Mouse (Mus musculus): Measurements from ENCODE around the gene Klf12. TPM values are rescaled to one million over a fixed set of nuclear protein-coding genes. Genes with fewer than 3 reads are reported as not detected.

Gene Klf12
- 39.7 and 40.7 TPM in 2 replicates for polyA plus RNA-seq (2014; fragmentation: Nextera tagmentation; extraction: Ambion mirVana)

- Histone ChIP-seq H3K27ac (ENCODE audit: low read depth, low read length) (peak within 1 kb of the TSS; percentile 94), H3K9me3 (ENCODE audit: control insufficient read depth, low read length) (no peaks in the 10 kb centered on the region; the same call in 1 of the 2 replicates), H3K36me3 (ENCODE audit: control insufficient read depth, insufficient read depth, low read length) (no peaks in the 10 kb centered on the region), H3K9ac (ENCODE audit: low read length) (peak within 1 kb of the TSS; percentile 85), H3K4me3 (ENCODE audit: low read depth, low read length) (peak within 1 kb of the TSS; percentile 42), H3K4me2 (ENCODE audit: low read depth, low read length, severe bottlenecking) (peak within 1 kb of the TSS; percentile 92), H3K4me1 (replicated peaks; ENCODE audit: control insufficient read depth, insufficient read depth, low read length) (peaks cover 6% of the 10 kb centered on the region), H3K27me3 (ENCODE audit: control insufficient read depth, insufficient read depth, low read length) (no peaks in the 10 kb centered on the region)
- peak; percentile 96 for DNase-seq (ENCODE audit: low spot score)
- ATAC-seq (replicated peaks; ENCODE audit: low FRiP score), result peak; percentile 86
- WGBS, result under 1% methylated on average over 36 of the region's 40 CpGs
These were observed at the start of gene Klf12 for GRCm38 (mm10) chr14:100284119-100284860. TSS of gene Klf12 (minus strand) at chr14:100284679.

- 87% methylated on average over 2 of the region's 2 CpGs for WGBS
- DNase-seq (ENCODE audit: low spot score), result no peak
These were observed 48.9 kb upstream of the Klf12 start for GRCm38 (mm10) chr14:100333369-100333768.

GRCm38 (mm10) chr14:100328602-100329276 lies 44.3 kb upstream of the Klf12 start:
- H3K27ac ChIP-seq (ENCODE audit: low read depth, low read length), result no peak overlapping the region
- DNase-seq (ENCODE audit: low spot score) (no peak), ATAC-seq (replicated peaks; ENCODE audit: low FRiP score) (no peak)
- H3K9me3 ChIP-seq (ENCODE audit: control insufficient read depth, low read length), result no peaks in the 10 kb centered on the region
- WGBS, result 78% methylated on average over 6 of the region's 6 CpGs
- H3K27me3 ChIP-seq (ENCODE audit: control insufficient read depth, insufficient read depth, low read length), result no peaks in the 10 kb centered on the region
- H3K4me1 ChIP-seq (replicated peaks; ENCODE audit: control insufficient read depth, insufficient read depth, low read length), result no peaks in the 10 kb centered on the region
- H3K4me3 ChIP-seq (ENCODE audit: low read depth, low read length), result no peak overlapping the region
- H3K9ac ChIP-seq (ENCODE audit: low read length), result no peak overlapping the region
- no peak overlapping the region for H3K4me2 ChIP-seq (ENCODE audit: low read depth, low read length, severe bottlenecking)
- H3K36me3 ChIP-seq (ENCODE audit: control insufficient read depth, insufficient read depth, low read length), result no peaks in the 10 kb centered on the region

More at GRCm38 (mm10) chr14:100333369-100333768, 48.9 kb upstream of the Klf12 start:
- no peaks in the 10 kb centered on the region for H3K27me3 ChIP-seq (ENCODE audit: control insufficient read depth, insufficient read depth, low read length)
- no peak overlapping the region for H3K4me2 ChIP-seq (ENCODE audit: low read depth, low read length, severe bottlenecking)
- ATAC-seq (replicated peaks; ENCODE audit: low FRiP score), result no peak
- no peaks in the 10 kb centered on the region for H3K36me3 ChIP-seq (ENCODE audit: control insufficient read depth, insufficient read depth, low read length)
- H3K9ac ChIP-seq (ENCODE audit: low read length), result no peak overlapping the region
- no peaks in the 10 kb centered on the region for H3K9me3 ChIP-seq (ENCODE audit: control insufficient read depth, low read length)
- no peak overlapping the region for H3K4me3 ChIP-seq (ENCODE audit: low read depth, low read length)
- H3K4me1 ChIP-seq (replicated peaks; ENCODE audit: control insufficient read depth, insufficient read depth, low read length), result no peaks in the 10 kb centered on the region
- H3K27ac ChIP-seq (ENCODE audit: low read depth, low read length), result no peak overlapping the region

GRCm38 (mm10) chr14:100324303-100324702 lies 39.8 kb upstream of the Klf12 start:
- H3K9me3 ChIP-seq (ENCODE audit: control insufficient read depth, low read length), result no peaks in the 10 kb centered on the region; the same call in 1 of the 2 replicates
- H3K4me1 ChIP-seq (replicated peaks; ENCODE audit: control insufficient read depth, insufficient read depth, low read length), result no peaks in the 10 kb centered on the region
- WGBS, result 81% methylated on average over 7 of the region's 7 CpGs
- H3K4me3 ChIP-seq (ENCODE audit: low read depth, low read length), result no peak overlapping the region
- H3K4me2 ChIP-seq (ENCODE audit: low read depth, low read length, severe bottlenecking), result no peak overlapping the region
- H3K27ac ChIP-seq (ENCODE audit: low read depth, low read length), result no peak overlapping the region
- H3K27me3 ChIP-seq (ENCODE audit: control insufficient read depth, insufficient read depth, low read length), result no peaks in the 10 kb centered on the region
- no peak for ATAC-seq (replicated peaks; ENCODE audit: low FRiP score)
- no peak overlapping the region for H3K9ac ChIP-seq (ENCODE audit: low read length)
- no peaks in the 10 kb centered on the region for H3K36me3 ChIP-seq (ENCODE audit: control insufficient read depth, insufficient read depth, low read length)
- no peak for DNase-seq (ENCODE audit: low spot score)

- DNase-seq (ENCODE audit: low spot score) (no peak), ATAC-seq (replicated peaks; ENCODE audit: low FRiP score) (no peak)
- H3K4me2 ChIP-seq (ENCODE audit: low read depth, low read length, severe bottlenecking), result no peak overlapping the region
- WGBS, result 95% methylated on average over 6 of the region's 6 CpGs
- H3K27me3 ChIP-seq (ENCODE audit: control insufficient read depth, insufficient read depth, low read length), result no peaks in the 10 kb centered on the region
- no peak overlapping the region for H3K4me3 ChIP-seq (ENCODE audit: low read depth, low read length)
- no peaks in the 10 kb centered on the region for H3K4me1 ChIP-seq (replicated peaks; ENCODE audit: control insufficient read depth, insufficient read depth, low read length)
- no peaks in the 10 kb centered on the region for H3K36me3 ChIP-seq (ENCODE audit: control insufficient read depth, insufficient read depth, low read length)
- no peaks in the 10 kb centered on the region; the same call in 1 of the 2 replicates for H3K9me3 ChIP-seq (ENCODE audit: control insufficient read depth, low read length)
- no peak overlapping the region for H3K9ac ChIP-seq (ENCODE audit: low read length)
- H3K27ac ChIP-seq (ENCODE audit: low read depth, low read length), result no peak overlapping the region
These were observed 37.5 kb upstream of the Klf12 start for GRCm38 (mm10) chr14:100322012-100322411.

GRCm38 (mm10) chr14:100316780-100317179 lies 32.3 kb upstream of the Klf12 start:
- H3K27ac ChIP-seq (ENCODE audit: low read depth, low read length), result no peak overlapping the region
- 86% methylated on average over 4 of the region's 4 CpGs for WGBS
- ATAC-seq (replicated peaks; ENCODE audit: low FRiP score), result no peak
- H3K9ac ChIP-seq (ENCODE audit: low read length), result no peak overlapping the region
- no peaks in the 10 kb centered on the region for H3K9me3 ChIP-seq (ENCODE audit: control insufficient read depth, low read length)
- H3K4me2 ChIP-seq (ENCODE audit: low read depth, low read length, severe bottlenecking), result no peak overlapping the region
- no peaks in the 10 kb centered on the region for H3K27me3 ChIP-seq (ENCODE audit: control insufficient read depth, insufficient read depth, low read length)
- DNase-seq (ENCODE audit: low spot score), result no peak
- H3K4me3 ChIP-seq (ENCODE audit: low read depth, low read length), result no peak overlapping the region
- no peaks in the 10 kb centered on the region for H3K4me1 ChIP-seq (replicated peaks; ENCODE audit: control insufficient read depth, insufficient read depth, low read length)
- no peaks in the 10 kb centered on the region for H3K36me3 ChIP-seq (ENCODE audit: control insufficient read depth, insufficient read depth, low read length)

- H3K9ac ChIP-seq (ENCODE audit: low read length), result no peak overlapping the region
- H3K36me3 ChIP-seq (ENCODE audit: control insufficient read depth, insufficient read depth, low read length), result no peaks in the 10 kb centered on the region
- H3K4me1 ChIP-seq (replicated peaks; ENCODE audit: control insufficient read depth, insufficient read depth, low read length), result no peaks in the 10 kb centered on the region
- DNase-seq (ENCODE audit: low spot score) (no peak), ATAC-seq (replicated peaks; ENCODE audit: low FRiP score) (no peak)
- H3K27me3 ChIP-seq (ENCODE audit: control insufficient read depth, insufficient read depth, low read length), result no peaks in the 10 kb centered on the region
- H3K4me2 ChIP-seq (ENCODE audit: low read depth, low read length, severe bottlenecking), result no peak overlapping the region
- no peak overlapping the region for H3K4me3 ChIP-seq (ENCODE audit: low read depth, low read length)
- WGBS, result 81% methylated on average over 4 of the region's 4 CpGs
- no peaks in the 10 kb centered on the region for H3K9me3 ChIP-seq (ENCODE audit: control insufficient read depth, low read length)
- no peak overlapping the region for H3K27ac ChIP-seq (ENCODE audit: low read depth, low read length)
These were observed 29.6 kb upstream of the Klf12 start for GRCm38 (mm10) chr14:100314099-100314498.

GRCm38 (mm10) chr14:100300905-100301304 lies 16.4 kb upstream of the Klf12 start:
- Histone ChIP-seq H3K27ac (ENCODE audit: low read depth, low read length) (no peak overlapping the region), H3K27me3 (ENCODE audit: control insufficient read depth, insufficient read depth, low read length) (no peaks in the 10 kb centered on the region), H3K36me3 (ENCODE audit: control insufficient read depth, insufficient read depth, low read length) (no peaks in the 10 kb centered on the region), H3K4me2 (ENCODE audit: low read depth, low read length, severe bottlenecking) (no peak overlapping the region), H3K4me3 (ENCODE audit: low read depth, low read length) (no peak overlapping the region), H3K9me3 (ENCODE audit: control insufficient read depth, low read length) (no peaks in the 10 kb centered on the region), H3K9ac (ENCODE audit: low read length) (no peak overlapping the region), H3K4me1 (replicated peaks; ENCODE audit: control insufficient read depth, insufficient read depth, low read length) (no peaks in the 10 kb centered on the region)
- DNase-seq (ENCODE audit: low spot score), result no peak
- no peak for ATAC-seq (replicated peaks; ENCODE audit: low FRiP score)
- 85% methylated on average over 1 of the region's 1 CpGs for WGBS
